Mouse (Mus musculus): Measurements from ENCODE around the gene Kctd2.
"Not testable (repeated sequence)": the region's sequence is repeated elsewhere in the genome, so short reads cannot be mapped to it uniquely, and the experiment has no call there.

Gene Kctd2

DNA sequence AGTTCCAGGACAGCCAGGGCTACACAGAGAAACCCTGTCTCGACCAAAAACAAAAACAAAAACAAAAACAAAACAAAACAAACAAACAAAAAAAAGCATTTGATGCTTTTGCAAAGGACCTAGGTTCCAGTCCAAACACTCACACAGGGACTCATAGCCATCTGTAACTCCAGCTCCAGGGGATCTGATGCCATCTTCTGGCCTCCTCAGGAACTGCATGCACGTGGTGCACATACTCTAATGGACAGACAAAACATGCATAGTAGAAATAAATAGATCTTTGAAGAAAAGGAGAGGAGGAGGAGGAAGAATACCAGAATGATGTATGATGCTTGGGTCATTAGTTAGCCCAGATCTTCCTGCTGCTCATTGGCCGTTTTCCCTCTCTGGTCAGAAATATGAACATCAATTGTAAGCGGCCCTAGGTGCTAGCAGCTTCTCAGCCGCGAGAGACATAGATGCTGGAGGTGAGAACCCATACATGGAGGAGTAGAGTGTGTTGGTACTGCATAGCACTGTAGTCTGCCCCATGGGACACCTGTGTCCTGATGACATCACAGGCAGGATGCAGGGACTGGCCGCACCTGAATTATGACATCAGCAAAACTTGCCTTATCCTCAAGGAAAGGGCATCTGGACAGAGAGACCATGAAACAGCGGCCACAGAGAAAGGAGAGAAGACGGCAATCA, 20.1 kb downstream of the Kctd2 start, which contains the start of gene Trim80:
Gene Trim80, plus strand, starts transcription at position 640 of the 690 bp plus-strand sequence.
- no peak for DNase-seq

DNA sequence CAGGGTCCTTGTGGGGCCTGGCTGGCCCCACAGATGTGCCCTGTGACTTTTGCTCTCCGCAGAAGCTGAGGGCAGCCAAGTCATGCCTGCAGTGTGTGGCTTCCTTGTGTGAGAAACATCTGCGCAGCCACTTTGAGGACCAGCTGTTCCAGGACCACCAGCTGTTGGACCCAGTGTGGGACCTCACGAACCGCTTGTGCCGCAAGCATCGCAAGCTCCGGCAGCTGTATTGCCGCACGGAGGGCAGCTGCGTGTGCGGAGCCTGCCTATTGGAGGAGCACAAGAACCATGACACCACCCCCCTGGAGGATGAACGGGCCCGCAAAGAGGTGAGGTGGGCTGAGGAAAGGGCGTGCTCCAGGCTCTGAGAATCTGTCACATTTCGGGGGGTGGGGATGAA, 21.5 kb downstream of the Kctd2 start:
- DNase-seq: no peak

DNA sequence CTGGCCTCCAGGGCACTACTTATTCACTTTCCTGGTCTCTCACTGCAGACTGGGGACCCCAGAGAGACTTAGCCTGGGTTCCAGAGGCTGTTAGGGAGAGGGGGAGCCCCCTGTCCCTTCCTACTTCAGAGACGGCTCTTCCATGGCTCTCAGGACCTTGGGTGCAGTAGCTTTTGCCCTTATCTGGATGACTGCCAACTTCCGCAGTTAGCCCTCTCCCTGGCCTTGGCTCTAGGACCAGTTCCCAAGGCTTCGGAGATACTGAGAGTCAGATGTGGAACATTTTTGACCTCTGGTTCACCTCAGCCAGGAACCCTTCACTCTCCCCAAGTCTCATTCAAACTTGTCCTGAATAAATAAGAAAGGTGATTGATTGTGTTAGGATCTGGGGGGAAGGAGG, 27.0 kb downstream of the Kctd2 start:
- DNase-seq: no peak

DNA sequence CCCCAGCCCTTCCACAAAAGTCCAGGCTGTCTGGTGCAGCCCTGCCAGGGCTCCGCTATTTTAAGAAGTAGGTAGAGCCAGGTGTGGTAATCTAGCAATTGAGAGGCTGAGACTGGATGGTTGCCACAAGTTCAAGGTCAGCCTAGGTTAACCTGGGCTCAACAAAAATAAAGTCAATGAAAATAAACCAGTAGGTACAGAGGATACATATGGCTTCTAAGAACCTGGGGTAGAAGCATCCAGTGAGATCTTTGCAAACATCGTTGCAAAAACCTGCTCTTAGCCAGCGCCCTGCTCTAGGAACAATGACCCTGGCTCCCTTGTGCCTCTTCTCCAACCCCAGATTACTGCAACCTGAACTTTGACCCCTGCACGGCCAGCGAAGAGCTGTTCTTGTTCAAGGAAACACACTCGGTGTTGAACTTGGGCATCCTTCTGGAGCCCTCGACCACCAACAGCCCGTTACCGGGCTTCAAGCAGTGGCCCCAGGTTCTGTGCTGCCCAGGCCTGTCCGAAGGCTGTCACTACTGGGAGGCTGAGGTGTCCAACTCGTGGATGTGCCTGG, 27.5 kb downstream of the Kctd2 start:
- DNase-seq: no peak

DNA sequence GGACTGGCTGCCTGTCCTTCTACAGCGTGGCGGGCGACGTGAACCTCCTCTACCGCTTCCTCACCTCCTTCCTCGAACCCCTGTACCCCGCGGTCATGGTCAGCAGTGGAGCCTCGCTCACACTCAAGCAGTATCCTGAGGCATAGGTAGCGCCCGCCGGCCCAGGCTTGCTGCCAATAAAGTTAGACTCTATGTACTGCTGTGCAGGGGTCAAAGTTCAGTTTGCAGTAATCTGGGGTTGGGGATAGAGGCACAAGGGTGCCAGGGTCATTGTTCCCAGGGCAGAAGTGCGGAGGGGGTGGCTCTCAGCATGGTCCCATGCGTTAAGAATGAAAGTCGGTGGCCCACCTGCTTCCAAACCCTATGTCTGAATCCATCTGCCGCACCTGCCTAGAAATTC, 28.1 kb downstream of the Kctd2 start:
- no peak for DNase-seq

DNA sequence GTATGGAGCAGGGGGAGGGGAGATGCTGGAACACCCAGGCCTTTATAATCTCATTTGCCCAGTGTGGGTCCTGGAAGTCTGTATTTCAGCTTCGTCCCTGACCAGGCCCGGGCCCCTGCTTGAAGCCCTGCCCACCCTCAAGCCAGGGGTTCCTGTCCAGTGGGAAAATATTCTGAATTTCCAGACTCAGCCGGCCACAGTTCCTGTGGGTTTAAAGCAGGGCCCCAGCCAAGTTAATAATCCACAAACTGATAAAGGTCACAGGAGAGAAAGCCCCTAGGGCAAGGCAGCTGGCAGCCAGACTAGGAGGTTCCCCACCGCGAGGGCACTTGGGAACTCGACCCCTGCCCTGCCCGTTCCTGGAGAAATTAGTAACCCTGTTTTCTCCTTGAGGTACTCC, 29.1 kb downstream of the Kctd2 start:
- no peak for DNase-seq

DNA sequence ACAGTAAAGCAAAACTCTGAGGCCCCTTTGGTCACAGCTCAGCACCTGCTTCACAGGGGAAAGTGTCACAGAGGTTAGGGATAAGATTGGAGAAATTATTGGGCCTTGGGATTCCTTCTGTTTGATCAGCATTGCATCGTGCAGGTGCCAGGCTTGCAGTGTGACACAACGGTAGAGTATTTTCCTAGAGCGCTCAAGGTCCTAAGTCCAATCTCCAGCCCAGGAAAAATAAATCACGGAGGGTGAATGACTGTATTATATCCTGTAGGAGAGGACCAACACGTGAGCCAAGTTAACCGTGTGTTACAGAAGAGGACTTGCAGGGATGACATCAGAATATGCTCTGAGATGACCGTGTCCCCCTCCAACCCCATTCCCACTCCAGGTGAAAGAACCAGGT, 30.2 kb downstream of the Kctd2 start:
- DNase-seq: no peak

DNA sequence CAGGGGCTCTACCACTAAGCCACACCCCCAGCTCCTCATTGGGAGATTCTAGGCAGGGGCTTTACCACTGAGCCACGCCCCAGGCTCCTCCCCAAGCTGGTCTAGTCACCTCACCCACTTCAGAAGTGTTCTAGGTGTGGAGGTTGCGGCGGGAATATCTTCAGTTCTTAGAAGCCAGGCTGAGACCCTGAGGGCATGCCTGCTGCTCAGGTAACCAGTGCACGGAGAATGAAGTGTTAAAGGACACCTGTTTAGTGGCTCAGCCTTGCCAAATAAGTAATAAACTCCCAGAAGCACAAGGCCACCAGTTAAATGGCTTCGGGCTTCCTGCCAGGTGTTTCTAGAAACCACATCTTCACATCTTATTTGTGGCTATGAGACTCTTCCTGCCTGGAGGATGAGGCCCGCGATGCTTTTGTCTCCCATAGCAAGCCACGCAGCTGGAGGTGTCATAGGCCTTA, 31.9 kb downstream of the Kctd2 start:
- no peak for DNase-seq

DNA sequence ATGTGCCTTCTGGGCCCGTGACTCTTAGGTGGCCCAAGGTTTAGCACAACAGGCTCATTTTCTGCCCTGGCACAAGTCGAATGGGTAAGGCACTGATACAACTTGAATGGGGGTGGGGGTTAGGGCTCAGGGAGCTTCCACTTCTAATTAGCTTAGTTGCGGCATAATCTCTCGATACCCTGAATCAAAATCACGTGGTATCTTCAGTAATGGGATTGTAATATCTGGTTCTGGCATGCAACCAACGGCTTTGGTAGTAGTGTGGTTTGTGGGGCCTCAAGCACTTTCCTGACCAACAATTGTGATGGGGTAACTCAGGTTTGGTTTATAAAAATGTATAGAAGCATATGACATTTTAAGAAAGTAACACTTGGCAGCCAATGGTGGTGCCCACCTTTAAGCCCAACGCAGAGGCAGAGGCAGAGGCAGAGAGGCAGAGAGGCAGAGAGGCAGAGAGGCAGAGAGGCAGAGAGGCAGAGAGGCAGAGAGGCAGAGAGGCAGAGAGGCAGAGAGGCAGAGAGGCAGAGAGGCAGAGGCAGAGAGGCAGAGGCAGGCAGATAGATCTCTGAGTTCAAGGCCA, 32.4 kb downstream of the Kctd2 start:
- DNase-seq: no peak

DNA sequence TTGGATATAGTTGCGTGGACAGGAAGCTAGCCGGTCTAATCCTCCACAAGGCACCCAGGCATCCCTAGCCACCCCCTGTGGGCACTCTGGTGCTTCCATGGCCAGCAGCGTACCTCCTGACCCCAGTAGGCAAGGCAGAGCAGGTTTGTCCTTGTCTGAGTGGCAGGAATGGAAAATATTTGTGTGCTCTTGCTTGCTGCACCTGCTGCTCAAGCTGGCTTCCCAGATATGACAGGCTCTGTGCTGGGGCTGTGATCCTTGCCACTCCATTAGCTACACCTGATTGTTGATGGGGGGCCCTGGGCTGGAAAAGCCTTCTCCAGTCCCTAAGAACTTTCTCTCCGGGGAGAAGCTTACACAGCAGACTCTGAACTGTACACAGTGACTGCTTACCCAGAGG, 33.4 kb downstream of the Kctd2 start:
- DNase-seq: no peak

DNA sequence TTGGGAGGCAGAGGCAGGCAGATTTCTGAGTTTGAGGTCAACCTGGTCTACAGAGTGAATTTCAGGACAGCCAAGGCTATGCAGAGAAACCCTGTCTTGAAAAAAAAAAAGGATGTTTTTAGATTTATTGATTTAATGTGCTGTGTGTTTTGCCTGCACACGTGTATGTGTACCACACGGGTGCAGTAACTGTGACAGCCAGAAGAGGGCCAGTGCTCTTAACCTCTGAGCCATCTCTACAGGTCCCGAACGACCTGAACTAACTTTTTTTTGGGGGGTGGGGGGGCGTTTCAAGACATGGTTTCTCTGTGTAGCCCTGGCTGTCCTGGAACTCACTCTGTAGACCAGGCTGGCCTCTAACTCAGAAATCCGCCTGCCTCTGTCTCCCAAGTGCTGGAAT, 34.9 kb downstream of the Kctd2 start:
- not testable (repeated sequence) for DNase-seq

DNA sequence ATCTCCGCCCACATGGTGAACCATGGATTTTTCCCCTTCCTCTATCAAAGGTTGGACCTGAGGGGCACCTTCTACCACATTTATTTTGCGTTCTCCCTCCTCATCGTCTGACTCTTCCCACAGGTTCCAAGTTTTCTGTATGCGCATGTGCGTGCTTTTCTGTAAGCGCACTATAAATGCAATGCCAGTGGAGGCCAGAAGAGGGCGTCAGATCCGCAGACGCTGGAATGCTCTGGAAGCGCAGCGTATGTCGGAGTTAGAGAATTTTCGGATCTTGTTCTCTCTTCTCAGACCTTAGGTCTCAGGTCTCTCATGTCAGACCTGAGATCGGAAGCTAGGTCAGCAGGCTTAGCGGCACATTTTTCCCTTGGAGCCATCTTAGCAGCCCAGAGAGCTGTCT, 35.7 kb downstream of the Kctd2 start:
- DNase-seq: no peak

DNA sequence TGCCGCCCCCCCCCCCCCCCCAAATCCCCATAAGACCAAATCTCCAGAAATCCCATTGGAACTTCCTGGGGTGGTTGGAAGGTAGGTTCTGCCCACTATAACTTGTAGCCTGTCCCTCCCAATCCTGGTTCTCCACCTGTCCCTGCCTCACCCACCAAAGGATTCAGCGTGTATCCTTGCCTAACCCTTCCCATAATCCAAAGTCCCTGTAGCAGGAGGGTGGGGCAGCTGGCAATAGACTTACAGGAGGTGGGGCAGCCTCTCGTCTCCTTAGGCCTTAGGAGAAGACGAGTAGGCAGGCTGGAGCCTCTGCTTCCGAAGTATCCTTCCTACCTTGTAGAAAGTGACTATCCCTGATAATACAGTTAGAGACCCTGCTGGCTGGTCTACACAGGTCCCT, 36.3 kb downstream of the Kctd2 start:
- DNase-seq: no peak

DNA sequence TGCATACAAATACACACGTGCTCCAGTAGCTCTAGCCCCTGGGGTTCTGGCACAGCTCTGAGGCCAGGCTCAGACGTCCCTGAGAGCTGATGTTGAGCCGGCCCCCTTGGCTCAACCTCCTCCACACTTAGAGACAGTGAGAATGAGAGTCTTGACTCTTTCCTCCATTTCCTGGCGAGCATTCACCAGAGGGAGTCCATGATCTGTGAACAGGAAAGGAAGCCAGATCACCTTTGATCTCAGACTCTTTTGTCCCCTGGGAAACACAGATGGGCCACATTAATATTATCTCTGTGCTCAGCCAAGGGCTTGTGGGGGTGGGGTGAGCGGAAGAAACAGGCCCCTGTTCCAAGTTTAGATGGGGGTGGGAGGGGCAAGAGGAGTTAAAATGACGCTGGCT, 37.5 kb downstream of the Kctd2 start:
- DNase-seq: no peak

DNA sequence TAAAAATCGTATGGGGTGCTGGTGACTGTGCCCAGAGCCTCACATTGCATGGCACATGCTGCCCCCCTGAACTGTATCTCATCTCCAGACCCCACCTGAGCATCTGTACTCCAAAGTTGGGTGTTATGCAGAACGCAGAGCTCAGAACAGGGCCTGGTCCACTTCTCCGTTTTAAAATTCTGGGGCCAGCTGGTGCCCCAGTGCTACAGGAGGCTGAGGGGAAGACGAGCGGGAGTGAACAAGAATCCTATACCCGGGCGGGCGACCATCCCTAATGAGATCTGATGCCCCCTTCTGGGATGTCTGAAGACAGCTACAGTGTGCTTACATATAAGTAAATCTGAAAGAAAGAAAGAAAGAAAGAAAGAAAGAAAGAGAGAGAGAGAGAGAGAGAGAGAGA, 41.0 kb downstream of the Kctd2 start:
- no peak for DNase-seq

DNA sequence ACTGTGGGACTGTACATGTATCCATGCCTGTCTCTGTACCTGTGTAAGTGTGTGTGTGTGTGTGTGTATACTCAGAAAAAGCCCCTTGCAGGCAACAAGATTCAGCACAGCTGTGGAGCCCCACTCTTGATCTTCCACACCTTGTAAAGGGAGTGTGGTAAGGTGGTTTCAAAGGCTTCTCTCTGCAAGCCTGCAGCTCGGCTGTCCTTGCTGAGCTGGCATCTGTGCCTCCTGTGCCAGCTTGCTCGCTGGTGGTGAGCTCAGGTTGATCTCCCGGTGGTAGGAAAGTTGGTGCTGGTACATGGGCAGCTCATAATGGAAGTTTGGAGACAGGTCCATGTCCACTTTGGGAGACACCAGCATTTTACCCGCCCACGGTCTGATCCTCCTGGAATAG, 41.9 kb downstream of the Kctd2 start:
- peak; percentile 13 to 30 for DNase-seq

DNA sequence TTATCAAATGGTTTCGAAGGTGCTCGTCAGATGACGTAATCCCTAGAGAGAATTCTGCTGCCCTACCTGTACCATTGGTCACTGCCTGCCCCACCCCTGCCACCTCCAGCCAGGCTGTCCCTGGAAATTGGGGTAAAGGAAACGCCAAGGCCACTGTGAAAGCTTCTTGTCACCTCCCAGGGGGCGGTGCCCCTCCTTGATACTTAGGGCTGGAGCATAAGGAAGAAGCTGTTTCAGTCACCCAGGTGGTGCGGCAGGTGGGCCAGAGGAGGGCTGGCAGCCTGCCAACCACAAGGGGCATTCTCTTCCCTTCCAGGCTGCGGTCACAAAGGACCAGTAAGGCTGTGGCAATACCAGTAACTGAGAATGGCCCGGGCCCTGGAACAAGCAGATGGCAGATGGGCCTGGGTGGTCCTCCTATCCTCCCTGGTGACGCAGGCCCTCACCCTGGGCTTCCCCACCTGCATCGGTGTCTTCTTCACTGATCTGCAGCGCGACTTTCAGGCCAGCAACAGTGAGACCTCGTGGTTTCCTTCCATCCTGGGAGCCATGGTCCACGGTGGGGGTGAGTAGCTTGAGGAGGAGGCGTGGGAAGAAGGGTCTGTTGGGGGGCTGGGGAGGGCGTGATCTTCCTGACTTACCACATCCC, 42.4 kb downstream of the Kctd2 start, which contains the start of gene Slc16a5:
Gene Slc16a5, plus strand, starts transcription at position 232 of the 649 bp plus-strand sequence.
- DNase-seq: peak; percentile 26 to 37

DNA sequence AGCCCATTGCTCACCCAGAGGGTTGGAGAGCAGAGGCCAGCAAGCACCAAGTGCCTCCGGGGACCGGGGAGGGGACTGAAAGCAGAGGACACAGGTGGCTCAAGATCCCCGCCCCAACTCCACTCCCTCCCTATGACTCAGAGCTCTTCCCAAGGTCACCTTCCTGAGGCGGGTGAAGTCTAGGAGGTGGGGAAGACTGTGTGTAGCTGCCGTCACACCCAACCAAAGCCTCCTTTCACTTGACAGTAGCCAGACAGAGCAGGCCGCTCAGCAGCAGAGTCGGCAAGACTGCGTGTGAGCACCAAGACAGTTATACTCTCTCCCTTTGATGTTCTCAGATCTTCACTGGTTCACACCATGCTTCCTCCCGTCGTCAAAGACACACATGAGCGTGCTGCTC, 43.5 kb downstream of the Kctd2 start:
- no peak for DNase-seq

DNA sequence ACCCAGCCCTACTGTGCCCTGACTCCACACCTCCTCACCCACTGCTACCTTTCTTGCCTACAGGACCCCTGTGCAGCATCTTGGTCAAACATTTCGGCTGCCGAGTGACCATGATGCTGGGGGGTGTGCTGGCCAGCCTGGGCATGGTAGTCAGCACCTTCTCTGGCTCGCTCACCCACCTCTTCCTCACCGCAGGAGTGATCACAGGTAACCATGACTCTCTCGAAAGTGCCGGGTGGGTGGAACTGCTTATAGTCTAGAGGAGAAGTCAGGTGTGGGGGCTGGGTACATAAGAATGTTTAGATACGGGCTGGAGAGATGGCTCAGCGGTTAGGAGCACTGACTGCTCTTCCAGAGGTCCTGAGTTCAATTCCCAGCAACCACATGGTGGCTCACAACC, 44.9 kb downstream of the Kctd2 start:
- no peak for DNase-seq

DNA sequence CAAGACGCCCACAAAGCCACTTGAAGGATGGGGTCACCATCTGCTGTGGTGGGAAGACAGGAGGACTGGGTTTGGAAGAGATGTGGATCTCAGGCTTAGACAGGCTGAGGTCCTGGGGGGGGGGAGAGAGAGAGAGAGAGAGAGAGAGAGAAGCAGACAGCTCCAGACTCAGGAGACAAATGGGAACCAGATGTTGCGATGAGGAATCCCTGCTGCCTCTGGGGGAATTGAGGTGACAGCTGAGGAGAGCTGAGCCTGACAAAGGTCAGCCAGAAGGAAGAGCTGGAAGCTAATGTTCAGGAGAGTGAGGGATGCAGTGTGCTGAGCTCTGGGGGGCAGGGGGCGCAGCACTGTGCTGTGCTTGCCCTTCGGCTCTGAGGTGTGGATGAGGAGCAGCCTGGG, 47.3 kb downstream of the Kctd2 start:
- DNase-seq: no peak

DNA sequence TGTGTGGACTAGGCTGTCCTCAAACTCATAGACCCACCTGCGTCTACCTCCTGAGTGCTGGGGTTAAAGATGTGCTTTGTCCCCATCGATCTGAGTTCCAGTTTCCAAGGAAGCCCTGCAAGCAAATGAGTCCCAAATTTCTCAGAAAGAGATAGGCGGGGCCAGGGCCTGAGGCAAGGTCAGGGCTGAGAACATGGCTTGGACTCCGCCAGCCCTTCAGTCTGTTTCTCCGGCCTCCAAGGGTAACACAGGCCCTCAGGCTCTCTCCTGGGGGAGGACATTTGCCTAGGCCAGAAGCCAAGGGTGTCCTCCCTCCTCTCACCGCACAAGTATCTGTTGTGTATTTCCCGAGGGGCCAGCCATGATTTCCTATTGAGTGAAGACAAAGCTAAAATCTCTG, 52.3 kb downstream of the Kctd2 start:
- no peak for DNase-seq

DNA sequence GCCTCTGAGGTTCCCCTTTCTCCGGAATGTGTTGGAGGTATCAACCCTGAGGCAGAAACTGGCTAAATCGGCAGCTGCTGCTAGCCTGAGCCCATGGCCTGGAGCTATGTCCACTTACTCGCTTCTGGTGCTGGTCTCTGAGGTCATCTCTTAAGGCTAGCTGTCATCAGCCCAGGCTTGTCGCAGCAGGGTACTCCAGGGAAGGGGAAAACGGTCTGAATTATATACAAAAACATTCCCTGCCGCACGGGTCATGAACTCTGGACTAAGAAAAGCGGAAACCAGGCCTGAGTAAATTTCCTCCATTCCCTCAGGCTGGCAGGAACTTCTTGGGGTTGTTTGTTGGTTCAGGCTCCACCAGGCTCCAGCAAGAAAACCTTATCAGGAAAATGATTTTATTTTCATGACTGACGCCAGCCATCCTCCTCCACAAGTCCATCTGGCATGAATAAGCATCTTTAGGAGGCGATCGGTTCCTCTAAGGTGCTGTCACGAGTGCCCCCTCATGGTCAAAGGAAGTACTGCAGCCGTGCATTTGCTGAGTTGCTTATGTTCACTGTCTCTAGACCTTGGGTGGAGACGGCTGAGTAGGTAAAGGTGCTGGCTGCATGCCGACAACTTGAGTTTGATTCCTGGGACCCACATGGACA, 53.8 kb downstream of the Kctd2 start:
- peak; percentile 98 to 99 for DNase-seq

DNA sequence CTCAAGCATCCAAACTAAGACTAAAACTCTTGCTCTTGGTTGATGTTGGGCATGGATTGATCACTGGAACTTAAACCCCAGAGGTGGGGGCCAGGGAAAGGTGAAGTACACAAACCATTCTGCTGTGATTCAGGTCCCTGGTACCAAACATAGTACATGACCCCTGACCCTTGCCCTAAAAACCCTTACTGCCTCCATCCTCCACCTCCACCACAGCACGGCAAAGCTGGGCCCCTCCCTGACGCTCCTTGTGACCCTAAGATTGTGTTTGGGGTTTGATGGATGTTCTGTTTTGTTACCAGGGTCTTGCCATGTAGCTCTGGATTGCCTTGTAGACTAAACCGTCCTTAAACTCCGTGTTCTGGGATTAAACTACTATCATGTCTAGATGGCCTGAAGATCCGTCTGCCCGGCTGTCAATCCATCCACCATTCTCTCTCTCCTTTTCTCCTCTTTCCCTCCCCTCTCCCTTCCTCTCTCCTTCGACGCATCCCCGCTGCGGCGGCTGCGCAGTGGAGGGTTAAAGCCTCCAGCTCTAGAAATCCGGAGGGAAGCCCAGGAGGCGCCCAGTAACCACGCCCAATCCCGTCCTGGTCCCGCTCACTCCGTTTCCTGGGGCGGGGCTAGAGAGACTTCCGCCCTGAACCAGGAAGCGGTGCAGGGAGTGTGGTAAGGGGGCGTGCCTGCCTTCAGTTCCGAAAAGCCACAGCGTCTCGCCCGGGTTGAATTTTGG, 55.3 kb downstream of the Kctd2 start, which contains the start of gene Armc7:
Gene Armc7, plus strand, starts transcription at position 643 of the 733 bp plus-strand sequence.
- peak; percentile 93 to 97 for DNase-seq
